Mouse (Mus musculus): ENCODE results near the gene Il25.

DNA sequence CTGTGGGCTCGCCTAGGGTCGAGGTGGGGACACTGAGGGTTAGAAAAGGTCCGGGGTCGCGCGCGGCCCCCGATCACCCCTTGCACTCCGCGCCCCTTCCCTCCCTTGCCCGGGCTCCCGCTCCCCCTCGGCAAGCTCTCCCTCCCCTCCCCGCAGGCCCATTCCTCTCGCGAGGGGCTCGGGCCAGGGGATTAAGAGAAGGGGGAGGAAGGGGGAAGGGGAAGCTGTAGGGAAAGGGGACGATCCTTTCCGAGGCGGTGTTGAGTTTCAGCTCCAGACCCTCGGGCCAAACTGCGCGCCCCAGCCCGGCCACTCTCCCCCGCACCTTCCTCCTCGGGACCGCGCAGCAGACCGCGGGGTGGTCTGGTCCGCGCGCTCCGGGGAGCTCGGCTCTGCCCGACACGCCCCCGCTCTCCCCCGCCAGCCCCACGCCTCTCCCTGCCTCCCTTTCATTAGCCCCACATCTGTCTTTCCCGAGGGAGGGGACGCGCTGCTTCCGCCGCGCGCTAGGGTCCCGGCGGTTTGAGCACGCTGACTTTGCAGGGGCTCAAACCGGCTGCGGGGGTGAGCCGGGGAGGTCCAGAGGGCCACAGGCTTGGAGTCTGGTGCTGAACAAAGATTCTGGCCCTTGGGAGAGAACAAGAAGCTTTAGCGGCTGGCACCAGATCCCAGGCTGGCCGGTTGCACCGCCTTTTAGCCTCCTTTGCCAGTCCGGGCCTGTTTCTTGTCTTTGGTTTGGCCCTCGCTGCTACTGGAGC, 5.9 kb upstream of the Il25 start:
- TF ChIP-seq POLR2A (IDR thresholded peaks at IDR 0.05; ENCODE audit: low read depth, low read length) (no peak), CTCF (conservative IDR thresholded peaks at IDR 0.05 in 1 of 2, IDR thresholded peaks at IDR 0.05 in 1 of 2; ENCODE audit: low read depth in 2 of 2, low read length in 2 of 2) (no peak), E2F4 (IDR thresholded peaks at IDR 0.05; ENCODE audit: insufficient replicate concordance, low read depth, low read length) (no peak)

Data from CH12.LX (cell line).